Mouse (Mus musculus) bone marrow macrophage, adult 2 months (primary cell): Measurements from ENCODE around the gene Snx22.

Experiments
- CTCF ChIP-seq: IDR thresholded peaks from 2 replicates; pipeline ENCODE4 v1.5.1; 2012; ENCODE audit warnings: low read depth, mild to moderate bottlenecking, low read length, moderate library complexity
- POLR2A ChIP-seq: IDR thresholded peaks from 2 replicates; pipeline ENCODE4 v1.6.1; 2012; ENCODE audit warnings: mild to moderate bottlenecking, low read depth, low read length, borderline replicate concordance

DNA sequence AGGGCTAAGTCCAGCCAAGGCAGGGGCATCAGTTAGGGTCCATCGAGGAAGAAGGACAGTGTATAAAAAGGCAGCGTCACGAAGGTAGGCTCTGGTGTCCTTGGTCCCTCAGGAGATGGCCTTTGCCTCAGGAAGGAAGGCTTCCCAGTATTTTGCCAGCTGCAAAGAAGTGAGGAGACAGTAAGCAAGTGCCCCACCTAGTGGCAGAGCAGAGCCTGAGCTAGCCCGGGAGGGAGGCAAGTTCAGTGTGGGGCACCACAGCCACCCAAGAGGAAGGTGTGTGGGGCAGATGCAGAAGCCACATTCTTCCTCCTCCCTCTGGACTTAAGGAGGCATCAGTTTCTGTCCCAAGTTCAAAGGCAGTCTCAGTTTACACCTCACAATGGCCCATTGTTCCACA is 18.9 kb upstream of the Snx22 start:
- peak; percentile 68 for TF ChIP-seq CTCF
- no peak for TF ChIP-seq POLR2A
